Mouse (Mus musculus) ES-E14 (cell line): Measurements from ENCODE around the gene Zfp768.

Experiments used
- HCFC1 ChIP-seq: IDR thresholded peaks from 2 replicates; pipeline ENCODE4 v1.6.1; 2012; ENCODE audit warnings: low read length, inconsistent platforms, borderline replicate concordance; ENCODE audit not compliant: insufficient read depth
- MAFK ChIP-seq: IDR thresholded peaks from 2 replicates; pipeline ENCODE4 v1.6.1; 2014; ENCODE audit warnings: mild to moderate bottlenecking, low read depth, low read length, inconsistent platforms; ENCODE audit not compliant: insufficient read depth

DNA sequence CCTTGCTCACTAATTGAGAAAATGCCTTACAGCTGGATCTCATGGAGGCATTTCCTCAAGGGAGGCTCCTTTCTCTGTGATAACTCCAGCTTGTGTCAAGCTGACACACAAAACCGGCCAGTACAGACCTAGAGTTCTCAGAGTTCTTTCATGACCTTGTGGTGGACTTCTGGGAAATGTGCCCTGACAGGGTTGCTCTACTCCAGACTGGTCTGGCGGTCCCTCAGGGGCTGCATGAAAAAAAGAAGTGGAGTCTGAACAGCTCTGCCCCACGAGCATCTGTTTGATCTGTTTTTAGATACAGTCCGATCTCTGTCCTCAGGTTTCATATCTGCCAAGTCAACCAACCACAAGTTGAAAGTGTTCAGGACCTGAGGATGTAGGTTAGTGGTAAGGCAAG, 7.8 kb downstream of the Zfp768 start:
- TF ChIP-seq HCFC1 (no peak), MAFK (no peak)
